Mouse (Mus musculus) neural tube, embryonic 10.5 days (tissue): Measurements from ENCODE around the gene Tst.

Experiments used
- DNase-seq: peaks from one replicate; pipeline ENCODE4 v3.0.0-alpha.2; 2017; ENCODE audit warnings: low spot score; ENCODE audit errors: extremely low spot score

Tst gene

DNA sequence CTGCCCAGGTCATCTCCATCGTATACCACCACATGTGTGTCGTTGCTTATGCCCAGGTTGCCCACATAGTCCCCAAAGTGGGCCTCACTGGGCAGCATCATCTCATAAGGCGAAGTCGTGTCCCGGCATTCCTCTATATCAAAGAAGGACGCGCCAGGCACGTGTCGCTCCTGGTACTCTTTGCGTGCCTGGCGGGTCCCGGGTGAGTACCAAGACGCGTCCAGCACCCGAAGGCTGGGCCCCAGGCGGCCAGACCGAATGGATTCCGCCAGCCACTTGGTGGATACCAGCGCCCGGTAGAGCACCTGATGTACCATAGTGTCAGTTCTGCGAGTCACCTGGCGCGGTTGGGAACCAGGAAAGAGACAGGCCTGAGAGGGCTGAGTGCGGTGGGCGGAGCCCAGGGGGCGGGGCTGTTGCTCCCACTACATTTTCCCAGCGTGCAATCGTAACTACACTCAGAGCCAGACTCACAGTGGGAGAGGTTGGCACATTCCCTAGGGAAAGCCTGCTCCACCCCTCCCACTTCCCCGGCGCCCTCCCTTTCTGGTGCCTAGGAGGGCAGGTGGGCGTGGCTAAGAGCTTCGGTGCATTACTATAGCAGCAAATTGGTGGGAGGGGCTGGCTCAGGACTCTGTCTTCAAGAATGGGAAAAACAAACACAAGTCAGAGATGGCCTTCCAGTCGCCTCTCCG is at the start of gene Tst:
TSS of gene Tst (minus strand) at position 391 of the 695 bp plus-strand sequence.
- DNase-seq = peak; percentile 71

DNA sequence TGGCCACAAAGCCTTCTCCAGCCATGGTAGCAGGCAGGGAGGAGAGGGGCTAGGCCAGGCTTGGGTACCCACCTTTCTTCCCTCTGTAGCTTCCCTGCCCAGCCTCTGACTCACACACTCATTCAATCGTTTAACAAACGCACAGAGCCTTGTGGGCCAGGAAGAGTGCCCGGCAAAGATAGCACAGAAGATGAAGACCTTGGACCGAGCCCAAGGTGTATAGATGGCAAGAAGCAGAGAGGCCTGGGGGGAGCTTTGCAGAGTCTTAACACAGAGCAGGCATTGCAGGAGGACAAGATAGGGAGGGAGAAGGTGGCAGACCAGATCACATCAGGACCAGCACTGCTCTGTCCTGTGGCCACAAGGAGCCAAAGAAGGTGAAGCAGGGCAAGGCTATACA is 49.5 kb upstream of the Tst start:
- DNase-seq = no peak

DNA sequence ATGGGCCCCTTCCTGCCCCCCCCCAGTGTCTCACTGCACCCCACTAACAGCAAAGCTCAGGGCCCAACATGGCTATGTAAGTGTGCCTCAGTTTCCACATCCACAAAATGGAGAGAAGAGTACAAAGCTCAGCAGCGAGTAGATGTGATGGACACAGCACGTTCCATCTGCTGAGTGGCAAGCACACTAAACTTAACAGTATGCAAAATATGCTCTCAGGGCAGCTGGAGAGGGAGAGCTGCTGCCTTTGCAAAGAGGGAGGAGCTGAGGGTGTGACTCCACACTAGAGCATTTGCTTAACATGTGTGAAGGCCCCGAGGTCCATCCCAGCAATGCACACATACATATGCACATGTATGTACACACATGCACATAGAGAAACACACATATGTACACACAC is 47.2 kb upstream of the Tst start:
- DNase-seq = no peak

GRCm38 (mm10) chr15:78451201-78451600 is 45.5 kb upstream of the Tst start:
- no peak for DNase-seq

DNA sequence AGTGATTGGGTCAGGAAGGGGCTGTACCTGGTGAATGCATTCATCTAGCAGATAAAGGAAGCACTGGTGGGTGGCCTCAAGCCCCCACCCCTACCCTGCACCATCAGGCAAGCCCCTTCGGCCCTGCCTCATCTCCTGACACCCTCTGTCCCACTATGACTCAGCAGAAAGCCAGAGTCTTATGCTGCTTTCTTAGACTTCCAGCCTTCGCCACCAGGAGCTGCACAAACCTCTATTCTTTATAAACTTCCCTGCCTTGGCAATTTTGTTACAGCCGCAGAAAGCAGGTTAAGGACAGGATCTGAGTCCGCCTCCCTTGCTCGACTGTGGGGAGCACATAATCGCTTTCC is 44.7 kb upstream of the Tst start:
- no peak for DNase-seq

- DNase-seq = no peak
Observed at GRCm38 (mm10) chr15:78449694-78450418, 44.1 kb upstream of the Tst start.

DNA sequence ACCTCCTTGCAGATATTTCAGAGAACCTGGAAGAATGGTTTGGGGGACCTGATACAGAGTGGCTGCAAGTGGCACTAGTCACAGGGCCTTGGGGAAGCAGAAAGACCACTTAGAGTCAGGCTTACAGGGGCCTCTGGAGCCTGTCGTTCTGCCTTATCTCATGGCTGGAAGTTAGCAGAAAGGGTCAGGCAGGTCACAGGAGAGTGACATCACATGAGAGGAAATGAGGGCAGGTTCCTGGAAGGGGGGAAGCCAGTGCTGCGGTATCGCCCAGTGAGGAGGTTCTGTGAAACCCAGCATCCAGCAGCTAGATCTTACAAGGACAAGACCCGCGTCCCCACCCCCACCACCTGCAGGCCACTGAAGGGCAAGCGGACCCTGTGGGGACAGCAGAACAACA is 43.4 kb upstream of the Tst start:
- no peak for DNase-seq

- peak; percentile 97 for DNase-seq
Observed at GRCm38 (mm10) chr15:78447746-78448535, 42.2 kb upstream of the Tst start.

GRCm38 (mm10) chr15:78447121-78447520 is 41.4 kb upstream of the Tst start:
- no peak for DNase-seq

GRCm38 (mm10) chr15:78443857-78444256 is 38.1 kb upstream of the Tst start:
- DNase-seq = no peak

GRCm38 (mm10) chr15:78442231-78442630 is 36.5 kb upstream of the Tst start:
- no peak for DNase-seq

DNA sequence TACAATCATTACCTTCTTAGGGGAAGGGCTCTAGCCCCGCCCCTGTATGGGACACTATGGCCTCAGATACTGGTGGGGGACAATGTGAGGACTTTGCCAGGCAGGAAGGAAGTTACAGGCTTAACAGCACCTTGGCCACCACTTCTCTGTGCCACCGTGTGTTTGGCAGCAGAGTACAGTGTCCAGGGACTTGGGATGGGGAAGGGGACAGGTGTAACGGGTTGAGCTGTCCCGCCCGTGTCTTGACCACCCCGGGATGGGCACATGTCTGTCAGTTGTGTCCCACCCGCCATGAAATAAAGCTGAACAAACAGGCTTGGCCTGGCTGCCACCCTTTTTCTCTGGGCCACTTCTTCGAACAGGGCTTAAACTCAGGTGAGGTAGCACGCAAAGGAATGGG is 33.3 kb upstream of the Tst start:
- no peak for DNase-seq

DNA sequence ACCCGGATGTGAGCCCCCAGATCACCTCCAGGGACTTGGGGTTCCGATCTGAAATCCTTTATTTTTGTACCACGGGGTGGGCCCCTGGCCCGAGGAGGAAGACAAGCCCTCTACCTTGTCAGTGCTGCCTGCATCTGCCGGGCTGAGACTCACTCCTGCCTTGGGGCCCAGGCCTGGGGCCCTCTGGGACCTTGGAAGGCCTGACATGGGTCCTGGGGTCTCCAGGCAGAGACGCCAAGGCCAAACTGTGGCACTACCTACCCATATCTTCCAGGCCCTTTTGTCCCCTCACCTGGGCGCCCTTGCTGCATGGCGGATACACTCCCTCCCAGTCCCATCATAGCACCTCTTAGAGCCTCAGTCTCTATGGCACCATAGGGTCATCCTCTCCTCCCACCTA is 32.8 kb upstream of the Tst start:
- no peak for DNase-seq

DNA sequence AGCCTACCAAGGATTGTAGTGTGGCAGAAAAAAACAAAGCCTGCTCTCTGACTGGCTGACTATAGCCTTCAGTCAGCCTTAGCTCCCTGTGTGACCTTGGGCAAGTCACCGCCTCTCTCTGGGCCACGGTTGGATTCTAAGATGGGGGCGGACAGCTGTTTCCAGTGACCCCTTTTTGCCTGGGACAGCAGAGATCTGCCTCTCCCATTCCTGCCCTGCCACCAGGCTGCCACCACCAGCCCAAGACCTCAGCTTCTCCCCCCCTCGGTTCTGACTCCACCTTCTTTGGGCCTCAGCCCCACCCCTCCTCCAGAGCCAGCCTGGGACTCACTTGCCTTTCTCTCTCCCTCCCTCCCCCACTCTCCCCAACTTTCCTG is 32.3 kb upstream of the Tst start:
- DNase-seq = no peak

DNA sequence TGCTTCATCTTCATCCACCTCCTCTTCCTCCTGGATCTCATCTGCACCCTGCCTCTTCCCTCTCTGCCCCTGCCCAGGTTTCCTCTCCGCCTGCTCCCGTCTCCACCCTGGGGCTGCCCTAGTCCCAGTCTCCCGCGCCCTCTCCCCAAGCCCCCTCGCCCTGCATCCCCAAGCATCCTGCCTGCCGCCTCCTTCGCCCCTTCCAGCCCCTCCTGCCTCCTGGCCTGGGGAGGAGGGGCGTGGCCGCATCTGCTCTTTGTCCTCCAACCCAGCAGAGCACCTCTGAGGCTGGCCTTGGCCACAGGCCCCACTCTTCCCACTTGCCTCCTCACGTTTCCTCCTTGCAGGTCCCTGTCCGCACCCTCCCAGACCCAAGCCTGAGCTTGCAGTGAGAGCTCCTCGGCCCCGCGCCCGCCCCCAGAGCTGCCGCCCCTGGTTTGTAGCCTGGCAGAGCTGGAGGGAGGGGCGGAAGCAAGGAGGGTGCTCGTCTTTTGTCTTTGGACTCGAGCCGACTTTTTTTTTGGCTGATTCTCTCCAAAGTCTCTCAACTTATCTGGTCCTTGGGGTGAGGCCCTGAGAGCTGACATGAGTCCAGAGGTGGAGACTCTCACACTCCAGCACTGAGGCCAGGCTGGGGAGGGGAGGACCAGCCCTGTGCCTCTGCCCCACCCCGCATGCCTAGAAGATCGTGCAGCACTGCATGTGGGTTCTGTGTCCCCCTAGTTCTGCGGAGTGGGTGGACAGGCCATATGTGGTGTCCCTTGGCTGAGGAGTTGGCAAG is 31.7 kb upstream of the Tst start:
- peak; percentile 56 for DNase-seq

DNA sequence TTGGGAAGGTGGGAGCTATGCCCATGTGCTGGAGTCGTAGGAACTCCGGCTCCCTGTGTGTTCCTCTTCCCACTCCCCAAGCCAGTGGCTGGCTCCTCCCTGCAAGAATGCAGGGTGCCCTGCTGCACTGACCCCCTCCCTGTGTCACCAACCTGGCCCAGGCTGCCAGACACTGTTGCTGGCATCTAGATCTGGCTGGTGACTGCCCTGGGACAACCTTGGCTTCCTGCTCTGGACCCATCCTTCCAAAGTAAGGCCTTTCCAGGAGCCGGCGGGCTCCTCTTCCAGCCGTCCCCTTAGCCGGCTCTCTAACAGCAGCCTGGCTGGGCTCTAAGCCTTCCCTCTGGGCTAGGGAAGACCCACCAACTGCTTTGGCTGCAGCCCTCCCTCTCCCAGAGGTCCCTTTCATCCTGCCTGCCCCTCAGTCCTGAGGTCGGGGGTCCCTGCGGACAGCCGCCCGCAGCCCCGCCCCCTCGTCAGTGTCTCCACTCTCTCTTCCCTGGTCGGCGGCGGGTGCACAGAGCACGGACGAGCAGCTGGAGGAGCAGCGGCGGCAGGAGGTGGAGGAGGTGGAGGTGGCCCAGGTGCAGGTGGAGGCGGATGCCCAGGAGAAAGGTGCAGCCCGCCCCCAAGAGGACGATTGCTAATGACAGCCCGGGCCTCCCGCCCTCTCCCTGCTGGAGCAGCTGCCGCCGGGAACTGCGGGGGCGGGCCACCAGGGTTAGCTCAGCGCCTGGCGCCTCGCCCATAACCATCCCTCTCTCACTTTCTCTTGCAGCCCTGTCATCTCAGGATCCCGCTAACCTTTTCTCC is 30.9 kb upstream of the Tst start:
- peak; percentile 66 for DNase-seq

GRCm38 (mm10) chr15:78435681-78436080 is 30.0 kb upstream of the Tst start:
- DNase-seq = no peak

- DNase-seq = peak; percentile 53
Observed at GRCm38 (mm10) chr15:78434896-78435520, 29.3 kb upstream of the Tst start.

DNA sequence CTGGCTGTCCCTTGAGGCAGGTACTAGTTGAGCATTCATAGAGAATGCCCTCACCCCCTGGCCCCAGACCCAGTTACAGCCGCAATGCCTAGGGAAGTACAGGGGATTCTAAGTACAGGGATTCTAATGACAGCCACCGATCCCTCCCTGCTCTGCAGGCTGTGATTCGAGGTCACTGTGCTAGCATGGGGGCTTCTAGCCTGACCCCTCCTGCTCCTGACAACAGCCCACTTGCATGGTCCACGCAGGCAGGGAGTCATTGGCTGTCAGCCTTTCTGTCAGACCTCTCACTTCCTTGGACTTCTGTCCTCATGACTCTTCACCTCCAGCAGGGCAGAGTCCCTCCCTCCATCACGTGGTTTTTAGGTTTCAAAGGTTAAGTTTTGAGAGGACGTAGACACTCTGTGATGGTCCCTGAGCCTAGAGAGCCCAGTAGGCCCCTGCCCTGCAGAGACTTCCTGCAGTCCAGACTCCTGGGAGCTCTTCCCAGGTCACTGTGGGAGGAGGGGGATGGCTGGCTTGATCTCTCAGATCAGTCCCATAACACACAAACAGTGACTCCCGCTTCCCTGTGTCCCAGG is 25.9 kb upstream of the Tst start:
- DNase-seq = no peak

GRCm38 (mm10) chr15:78430874-78431273 is 25.2 kb upstream of the Tst start:
- DNase-seq = no peak
